Mouse (Mus musculus) spleen, postnatal 10 days (tissue): ENCODE data around the gene Pid1.
"Not testable (repeated sequence)": the region's sequence is repeated elsewhere in the genome, so short reads cannot be mapped to it uniquely, and the experiment has no call there.

Source experiments
- DNase-seq, 2 experiments: peaks; one replicate each; pipeline ENCODE4 v3.0.0; 2021 to 2022; ENCODE audit warnings: low spot score in 2 of 2

Pid1 gene

GRCm38 (mm10) chr1:84271712-84272200 is 92.2 kb downstream of the Pid1 start:
- DNase-seq = no peak

- DNase-seq = no peak
Observed at GRCm38 (mm10) chr1:84257656-84258055, 106.3 kb downstream of the Pid1 start.

- no peak for DNase-seq
Observed at GRCm38 (mm10) chr1:84254361-84254760, 109.6 kb downstream of the Pid1 start.

GRCm38 (mm10) chr1:84253838-84254237 is 110.1 kb downstream of the Pid1 start:
- DNase-seq = no peak

GRCm38 (mm10) chr1:84251205-84251604 is 112.8 kb downstream of the Pid1 start:
- DNase-seq = no peak

- DNase-seq = no peak
Observed at GRCm38 (mm10) chr1:84250770-84251169, 113.2 kb downstream of the Pid1 start.

- DNase-seq = no peak
Observed at GRCm38 (mm10) chr1:84249772-84250338, 114.1 kb downstream of the Pid1 start.

- DNase-seq = no peak
Observed at GRCm38 (mm10) chr1:84247111-84247510, 116.9 kb downstream of the Pid1 start.

GRCm38 (mm10) chr1:84241192-84241828 is 122.7 kb downstream of the Pid1 start:
- DNase-seq = no peak

GRCm38 (mm10) chr1:84240203-84240602 is 123.8 kb downstream of the Pid1 start:
- no peak for DNase-seq

GRCm38 (mm10) chr1:84230431-84230830 is 133.5 kb downstream of the Pid1 start:
- no peak for DNase-seq

GRCm38 (mm10) chr1:84225626-84226025 is 138.4 kb downstream of the Pid1 start:
- DNase-seq = no peak

- no peak for DNase-seq
Observed at GRCm38 (mm10) chr1:84222051-84222450, 141.9 kb downstream of the Pid1 start.

GRCm38 (mm10) chr1:84218605-84219004 is 145.4 kb downstream of the Pid1 start:
- no peak for DNase-seq

GRCm38 (mm10) chr1:84217777-84218176 is 146.2 kb downstream of the Pid1 start:
- no peak for DNase-seq

GRCm38 (mm10) chr1:84211507-84211906 is 152.5 kb downstream of the Pid1 start:
- DNase-seq = no peak

GRCm38 (mm10) chr1:84205746-84206145 is 158.2 kb downstream of the Pid1 start:
- not testable (repeated sequence) for DNase-seq

- DNase-seq = no peak
Observed at GRCm38 (mm10) chr1:84203494-84203893, 160.5 kb downstream of the Pid1 start.

- no peak for DNase-seq
Observed at GRCm38 (mm10) chr1:84199890-84200289, 164.1 kb downstream of the Pid1 start.

- no peak for DNase-seq
Observed at GRCm38 (mm10) chr1:84198887-84199286, 165.1 kb downstream of the Pid1 start.

GRCm38 (mm10) chr1:84192167-84192566 is 171.8 kb downstream of the Pid1 start:
- DNase-seq = no peak

GRCm38 (mm10) chr1:84189446-84189845 is 174.5 kb downstream of the Pid1 start:
- DNase-seq = no peak

GRCm38 (mm10) chr1:84186756-84187437 is 177.1 kb downstream of the Pid1 start:
- no peak for DNase-seq
